Mouse (Mus musculus) adrenal gland, postnatal 4 days (tissue): ENCODE data around the gene Arl5c. TPM values are rescaled to one million over a fixed set of nuclear protein-coding genes. Genes with fewer than 3 reads are reported as not detected.
A peak's percentile ranks its signal among the peaks of the same experiment; 100 is the strongest.

Source experiments
- DNase-seq, 2 experiments: peaks; one replicate each; pipeline ENCODE4 v3.0.0; 2021 to 2022; ENCODE audit warnings: low spot score in 2 of 2, mixed read lengths in 2 of 2
- total RNA-seq, 2 experiments: library from RNA; stranded (reverse); gene quantifications; 2 replicates each; pipeline ENCODE4 v1.2.3; 2021

Gene Arl5c
- total RNA-seq, 2 experiments from 2014 or later: 1.6 to 1.9 TPM

GRCm38 (mm10) chr11:97996691-97997090 is 710 bp upstream of the Arl5c start:
- no peak for DNase-seq

DNA sequence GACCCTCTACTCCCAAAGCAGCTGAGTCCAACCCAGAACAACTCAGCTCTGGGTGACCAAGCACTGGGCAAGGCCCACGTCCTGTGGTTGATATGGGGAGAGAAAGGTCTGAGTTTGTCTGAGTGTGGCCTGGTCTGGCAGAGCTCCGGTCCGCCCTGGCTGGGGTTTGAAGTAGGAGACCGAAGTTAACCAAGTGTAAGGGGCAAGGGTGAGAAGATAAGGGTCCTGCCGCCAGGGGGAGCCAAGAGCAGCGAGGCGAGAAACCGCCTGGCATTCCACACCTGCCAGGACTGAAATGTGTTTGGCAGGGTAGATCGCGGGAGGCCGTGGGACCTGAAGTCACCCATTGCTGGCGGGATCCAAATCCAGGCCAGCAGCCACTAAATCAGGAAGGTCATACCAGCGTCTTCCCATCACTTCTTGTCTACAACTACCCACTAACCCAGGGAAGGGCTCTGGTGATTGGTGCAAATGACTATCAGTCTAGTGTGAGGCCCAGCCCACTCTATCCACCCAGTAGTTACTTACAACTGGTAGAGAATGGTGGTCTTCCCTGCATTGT is 1.4 kb downstream of the Arl5c start:
- peak; percentile 52 to 62 for DNase-seq

- DNase-seq: peak; percentile 51 to 64
Observed at GRCm38 (mm10) chr11:97988530-97989096, 7.4 kb downstream of the Arl5c start.

DNA sequence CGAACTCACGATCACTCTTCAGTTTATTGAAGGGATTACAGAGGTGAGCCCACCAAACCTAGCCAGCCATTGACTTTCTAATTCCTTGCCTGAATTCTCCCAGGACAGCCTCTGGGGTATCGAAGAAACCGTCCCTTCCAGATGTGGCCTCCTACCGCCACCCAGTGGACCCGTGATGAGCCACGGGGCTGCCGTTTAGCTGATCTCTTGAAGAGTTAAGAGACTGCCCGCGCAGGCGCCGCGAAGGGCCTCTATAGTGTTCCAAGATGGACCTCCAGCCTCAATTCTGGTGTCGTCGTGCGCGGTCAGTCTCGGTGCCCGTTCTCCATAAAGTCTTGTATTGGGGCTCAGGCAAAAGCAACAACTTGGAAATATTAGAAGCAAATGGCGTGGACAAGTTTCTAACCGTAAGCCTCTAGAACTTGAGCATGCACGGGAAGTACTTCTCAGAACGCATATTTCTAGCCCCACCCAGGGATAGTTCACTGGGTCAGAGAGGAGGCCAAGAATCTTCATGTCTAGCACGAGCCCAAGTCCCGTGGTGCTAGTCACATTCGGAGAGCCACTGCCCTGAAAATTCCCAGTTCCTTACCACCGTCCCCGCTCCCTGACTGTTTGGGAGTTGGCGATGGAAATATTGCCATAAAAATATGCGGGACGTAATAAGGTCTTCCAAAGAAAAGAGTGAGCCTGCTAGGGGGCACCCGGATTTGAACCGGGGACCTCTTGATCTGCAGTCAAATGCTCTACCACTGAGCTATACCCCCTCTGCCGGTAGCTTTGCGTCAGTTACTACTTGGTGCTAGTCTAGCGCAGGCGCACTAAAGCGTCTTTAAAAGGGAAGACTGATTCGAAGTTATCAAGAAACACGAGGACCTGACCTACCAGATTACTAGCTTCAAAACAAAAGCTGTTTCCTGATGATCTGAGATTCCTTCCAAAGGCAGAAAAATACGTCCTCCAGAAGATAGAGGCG is 8.1 kb downstream of the Arl5c start:
- peak; percentile 89 to 90 for DNase-seq

DNA sequence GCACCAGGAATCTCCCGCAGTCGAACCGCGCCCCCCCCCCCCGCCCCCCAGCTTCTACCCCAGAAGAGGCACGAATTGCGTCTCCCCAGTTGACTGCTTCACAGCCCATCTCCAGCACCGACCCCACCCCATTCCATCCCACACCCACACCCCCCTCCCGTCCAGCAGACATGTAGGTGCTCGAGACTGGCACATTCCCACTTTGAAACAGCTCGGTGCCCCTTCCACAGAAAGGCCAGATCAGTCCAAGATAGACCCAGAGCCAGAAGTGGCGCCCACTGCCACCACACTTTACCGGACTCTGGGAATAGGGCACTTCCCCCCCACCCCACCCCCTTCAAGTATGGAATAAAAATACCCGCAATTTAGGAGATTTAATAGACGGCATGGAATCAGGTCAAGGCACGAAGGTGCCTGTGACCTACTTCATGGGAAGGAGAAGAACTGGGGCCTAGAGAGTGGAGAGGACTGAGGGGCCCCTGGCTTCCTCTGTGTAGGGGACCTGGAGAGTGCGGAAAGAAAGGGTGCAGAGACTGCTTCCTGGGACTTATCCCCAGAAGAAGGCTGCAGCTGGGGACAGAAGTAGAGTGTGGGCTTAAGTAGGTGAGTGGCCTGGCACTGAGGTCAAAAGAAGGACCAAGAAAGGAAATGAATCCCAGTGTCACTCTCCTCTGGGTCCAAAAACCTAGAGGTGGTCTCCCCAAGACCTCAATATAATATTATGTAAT is 9.1 kb downstream of the Arl5c start:
- no peak for DNase-seq

- no peak for DNase-seq
Observed at GRCm38 (mm10) chr11:97985727-97986677, 10.0 kb downstream of the Arl5c start, which contains the start of gene Plxdc1. Gene Plxdc1 (minus strand): TSS chr11:97986444.

- no peak for DNase-seq
Observed at GRCm38 (mm10) chr11:97983983-97984382, 12.0 kb downstream of the Arl5c start.

DNA sequence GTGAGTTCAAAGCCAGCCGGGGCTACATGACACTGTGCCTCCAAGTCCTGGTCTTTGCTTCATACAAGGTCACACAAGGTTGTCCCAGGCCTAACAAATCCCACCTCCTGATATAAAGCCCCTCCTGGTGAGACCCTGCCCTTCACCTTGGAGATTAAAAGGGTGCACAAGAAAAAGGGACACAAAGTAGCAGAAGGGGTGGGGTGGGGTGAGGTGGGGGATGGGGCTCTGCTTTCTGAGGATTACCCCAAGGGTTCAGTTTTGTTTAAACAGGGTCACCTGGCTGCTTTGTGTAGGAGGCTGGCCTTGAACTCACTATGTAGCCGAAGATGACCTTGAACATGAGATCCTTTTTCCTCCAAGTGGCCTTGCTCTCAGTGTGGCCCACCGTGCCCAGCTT is 12.5 kb downstream of the Arl5c start:
- DNase-seq: no peak

DNA sequence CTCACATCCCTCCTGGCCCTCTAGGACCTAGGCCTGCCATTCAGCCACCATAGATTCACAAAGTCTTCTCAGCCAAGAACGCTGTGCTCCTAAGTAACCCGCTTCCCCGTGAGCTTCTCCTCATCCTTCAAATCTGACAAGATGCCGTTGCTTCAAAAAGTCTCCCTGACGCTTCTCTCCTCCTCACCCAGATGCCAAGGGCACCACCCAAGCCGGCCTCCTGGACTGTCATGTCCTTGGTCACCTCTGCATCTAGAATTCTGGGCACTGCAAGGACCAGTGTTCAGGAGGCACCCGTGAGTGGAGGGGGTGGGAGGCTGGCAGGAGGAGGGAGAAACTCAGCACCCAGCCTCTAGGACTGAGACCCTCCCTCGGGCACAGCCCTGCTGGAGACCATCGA is 13.3 kb downstream of the Arl5c start:
- DNase-seq: no peak

DNA sequence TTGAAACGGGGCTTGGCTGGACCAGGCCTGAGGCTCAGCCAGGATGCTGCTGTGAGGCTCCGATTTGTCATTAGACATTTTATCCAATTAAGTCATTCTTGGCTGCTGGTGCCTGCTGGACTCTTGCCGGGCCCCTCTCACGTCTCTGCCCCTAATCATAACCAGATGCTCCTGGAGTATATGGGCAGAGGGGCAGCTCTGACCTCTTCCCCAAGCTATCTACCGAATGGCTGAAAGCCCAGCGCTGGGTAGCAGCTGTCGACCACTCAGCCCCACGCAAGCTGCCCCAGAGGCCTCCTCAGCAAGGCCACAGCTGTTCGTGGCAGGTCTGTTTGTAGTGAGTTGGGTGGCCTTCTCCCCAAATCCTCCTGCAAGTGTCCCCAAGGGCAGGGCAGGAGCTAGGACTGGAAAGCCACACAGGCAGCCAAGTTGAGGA is 15.4 kb downstream of the Arl5c start:
- DNase-seq: no peak

DNA sequence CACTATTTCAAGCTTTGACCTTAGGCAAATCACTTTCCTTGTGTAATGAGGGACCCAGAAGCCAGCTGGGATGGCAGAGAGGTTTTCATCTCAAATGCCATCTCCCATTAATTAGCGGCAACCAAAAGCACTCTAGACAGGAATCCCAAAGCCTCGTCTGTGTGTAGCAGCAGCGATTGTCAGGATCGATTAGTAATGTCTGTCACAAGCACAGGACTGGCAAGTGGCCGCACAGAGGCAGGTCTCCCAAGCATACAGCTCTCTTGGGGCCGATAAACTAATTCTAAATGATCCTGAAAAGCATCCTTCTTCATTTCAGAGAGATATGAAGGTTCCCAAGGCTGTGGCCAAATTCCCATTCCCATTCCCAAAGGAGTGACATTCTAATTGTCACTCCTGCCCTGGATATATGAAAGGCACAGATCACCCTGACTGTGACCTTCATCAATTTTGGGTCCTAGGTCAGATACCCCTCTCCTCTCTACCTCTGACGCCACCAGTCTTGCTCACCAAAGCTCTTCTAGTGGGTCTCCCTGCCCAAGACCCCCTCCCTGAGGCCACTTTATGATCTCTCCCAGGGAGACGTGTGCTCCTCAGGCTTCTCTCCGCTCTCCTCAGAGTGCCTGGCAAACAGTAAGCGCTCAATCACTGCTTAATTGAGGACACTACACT is 16.0 kb downstream of the Arl5c start:
- no peak for DNase-seq

- DNase-seq: no peak
Observed at GRCm38 (mm10) chr11:97978392-97978791, 17.6 kb downstream of the Arl5c start.

GRCm38 (mm10) chr11:97977797-97978196 is 18.2 kb downstream of the Arl5c start:
- no peak for DNase-seq

GRCm38 (mm10) chr11:97974746-97975145 is 21.2 kb downstream of the Arl5c start:
- DNase-seq: no peak

DNA sequence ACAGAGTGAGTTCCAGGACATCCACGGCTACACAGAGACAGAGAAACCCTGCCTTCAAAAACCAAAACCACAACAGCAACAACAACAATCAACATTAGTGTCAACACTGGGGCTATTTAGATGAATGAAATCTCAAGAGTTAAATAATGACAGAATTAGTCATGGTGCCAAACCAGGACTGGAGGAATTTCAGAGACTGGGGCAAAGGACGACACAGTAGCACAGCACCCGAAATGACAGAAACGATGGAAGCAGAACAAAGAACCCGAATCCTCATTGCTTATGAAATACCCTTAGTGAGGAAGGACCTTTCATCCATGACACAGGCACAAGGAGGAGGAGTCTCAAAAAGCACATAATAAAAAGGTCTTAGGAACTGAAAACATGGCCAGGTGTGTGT is 21.8 kb downstream of the Arl5c start:
- DNase-seq: no peak

GRCm38 (mm10) chr11:97972434-97972833 is 23.5 kb downstream of the Arl5c start:
- DNase-seq: no peak

GRCm38 (mm10) chr11:97971232-97971631 is 24.7 kb downstream of the Arl5c start:
- DNase-seq: peak in 1 of 2 experiments; percentile 47

DNA sequence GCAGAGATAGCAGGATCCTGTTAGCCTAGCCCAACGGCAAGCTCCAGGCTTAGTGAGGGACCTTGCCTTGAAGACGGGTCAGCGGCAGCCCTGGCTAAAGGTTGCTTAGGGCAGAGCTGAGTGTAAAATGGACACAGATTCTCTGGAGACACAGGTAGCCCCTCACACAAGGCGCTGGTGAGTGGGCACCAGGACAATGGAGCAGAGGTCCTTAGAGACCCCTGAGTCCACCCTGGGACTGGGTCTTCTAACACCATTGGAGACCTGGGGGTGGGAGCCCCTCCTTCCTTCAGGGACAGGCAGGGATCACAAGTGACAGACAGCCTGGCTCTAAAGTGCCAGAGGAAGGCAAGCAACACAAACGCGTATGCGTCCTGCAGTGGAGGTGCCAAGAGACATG is 25.2 kb downstream of the Arl5c start:
- no peak for DNase-seq

GRCm38 (mm10) chr11:97968385-97968784 is 27.6 kb downstream of the Arl5c start:
- DNase-seq: no peak

GRCm38 (mm10) chr11:97967114-97967513 is 28.9 kb downstream of the Arl5c start:
- DNase-seq: no peak
